Mouse (Mus musculus): ENCODE results near the gene Hnrnpf. TPM values are rescaled to one million over a fixed set of nuclear protein-coding genes. Genes with fewer than 3 reads are reported as not detected.
"Not testable (repeated sequence)": the region's sequence is repeated elsewhere in the genome, so short reads cannot be mapped to it uniquely, and the experiment has no call there.

Gene Hnrnpf
- polyA plus RNA-seq, 1 experiment from 2014 or later = 723 TPM

DNA sequence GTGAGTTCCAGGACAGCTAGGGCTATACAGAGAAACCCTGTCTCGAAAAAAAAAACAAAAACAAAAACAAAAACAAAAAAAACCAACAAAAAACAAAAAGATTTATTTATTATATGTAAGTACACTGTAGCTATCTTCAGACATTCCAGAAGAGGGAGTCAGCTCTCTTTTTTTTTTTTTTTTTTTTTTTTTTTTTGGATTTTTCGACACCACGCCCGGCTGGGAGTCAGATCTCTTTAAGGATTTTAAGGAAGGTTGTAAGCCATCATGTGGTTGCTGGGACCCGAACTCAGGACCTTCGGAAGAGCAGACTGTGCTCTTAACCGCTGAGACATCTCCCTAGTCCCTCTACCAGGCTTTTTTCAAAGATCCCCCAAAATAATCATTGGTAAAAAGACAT, 26.7 kb upstream of the Hnrnpf start:
- H3K27ac ChIP-seq (ENCODE audit: low read depth, low read length); H3K36me3 ChIP-seq (ENCODE audit: control insufficient read depth, insufficient read depth, low read length); H3K4me2 ChIP-seq; DNase-seq (ENCODE audit: low spot score, missing footprints); ATAC-seq (ENCODE audit: low FRiP score); H3K9ac ChIP-seq (ENCODE audit: low read length); H3K4me3 ChIP-seq (ENCODE audit: low read depth, low read length); H3K4me1 ChIP-seq (ENCODE audit: control insufficient read depth, insufficient read depth, low read length); H3K9me3 ChIP-seq (ENCODE audit: control insufficient read depth, low read length); H3K27me3 ChIP-seq (ENCODE audit: control insufficient read depth, insufficient read depth, low read length): not testable (repeated sequence)
- WGBS = 91% methylated on average over 7 of the region's 7 CpGs

DNA sequence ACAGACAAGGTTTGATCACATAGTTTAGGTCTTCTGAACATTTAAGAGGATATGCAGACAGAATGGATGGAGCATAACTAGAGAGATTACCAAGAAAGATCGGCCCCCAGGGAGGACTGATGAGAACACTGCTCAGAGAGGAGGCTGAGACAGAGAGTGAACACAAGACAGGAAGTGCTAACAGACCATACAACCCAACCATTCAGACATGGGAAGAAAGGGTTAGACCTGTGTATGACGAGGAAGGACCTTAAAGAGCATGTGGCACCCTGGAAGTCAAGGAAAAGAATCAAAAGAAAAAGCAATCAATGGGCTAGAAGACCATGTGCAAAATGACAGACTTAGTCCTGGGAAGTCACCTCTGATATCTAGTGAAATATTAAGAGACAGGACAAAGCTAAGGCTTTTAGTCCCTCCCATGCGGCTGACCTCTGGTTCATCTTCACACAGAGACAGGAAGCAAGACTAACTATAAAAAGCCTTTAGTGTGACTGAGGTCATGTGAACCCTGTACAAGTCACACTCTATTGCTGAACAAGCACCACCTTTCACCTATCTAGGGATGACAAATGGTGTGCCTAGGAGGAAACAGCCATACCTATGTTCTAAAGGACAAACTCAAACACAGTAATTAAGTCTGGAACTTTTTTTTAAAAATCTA, 25.4 kb upstream of the Hnrnpf start:
- WGBS = 83% methylated on average over 3 of the region's 3 CpGs
- no peak for ATAC-seq (ENCODE audit: low FRiP score)
- H3K4me3 ChIP-seq (ENCODE audit: low read depth, low read length) = no peak overlapping the region

GRCm38 (mm10) chr6:117878700-117879407, 21.3 kb upstream of the Hnrnpf start:
- Histone ChIP-seq H3K27ac (ENCODE audit: low read depth, low read length) (peak overlapping the region; percentile 96), H3K4me2 (peak overlapping the region; percentile 61), H3K4me1 (ENCODE audit: control insufficient read depth, insufficient read depth, low read length) (peaks cover 7% of the 10 kb centered on the region; the same call in 1 of the 2 replicates), H3K9me3 (ENCODE audit: control insufficient read depth, low read length) (no peaks in the 10 kb centered on the region), H3K9ac (ENCODE audit: low read length) (peak overlapping the region; percentile 85), H3K4me3 (ENCODE audit: low read depth, low read length) (peak overlapping the region; percentile 41), H3K36me3 (ENCODE audit: control insufficient read depth, insufficient read depth, low read length) (no peaks in the 10 kb centered on the region), H3K27me3 (ENCODE audit: control insufficient read depth, insufficient read depth, low read length) (no peaks in the 10 kb centered on the region)
- 12% methylated on average over 26 of the region's 26 CpGs for WGBS
- ATAC-seq (ENCODE audit: low FRiP score) (peak; percentile 86; the same call in 1 of the 2 replicates), DNase-seq (ENCODE audit: low spot score, missing footprints) (no peak)

More for the DNA sequence above, 25.4 kb upstream of the Hnrnpf start:
- H3K9me3 ChIP-seq (ENCODE audit: control insufficient read depth, low read length) = no peaks in the 10 kb centered on the region
- H3K27me3 ChIP-seq (ENCODE audit: control insufficient read depth, insufficient read depth, low read length) = no peaks in the 10 kb centered on the region
- no peak overlapping the region for H3K4me2 ChIP-seq
- no peak for DNase-seq (ENCODE audit: low spot score, missing footprints)
- H3K4me1 ChIP-seq (ENCODE audit: control insufficient read depth, insufficient read depth, low read length) = peaks cover 2% of the 10 kb centered on the region; the same call in 1 of the 2 replicates
- no peaks in the 10 kb centered on the region for H3K36me3 ChIP-seq (ENCODE audit: control insufficient read depth, insufficient read depth, low read length)
- H3K9ac ChIP-seq (ENCODE audit: low read length) = no peak overlapping the region
- no peak overlapping the region for H3K27ac ChIP-seq (ENCODE audit: low read depth, low read length)

GRCm38 (mm10) chr6:117879408-117880115, 20.6 kb upstream of the Hnrnpf start:
- H3K4me2 ChIP-seq = peak overlapping the region; percentile 61
- peaks cover 7% of the 10 kb centered on the region; the same call in 1 of the 2 replicates for H3K4me1 ChIP-seq (ENCODE audit: control insufficient read depth, insufficient read depth, low read length)
- under 1% methylated on average over 67 of the region's 67 CpGs for WGBS
- no peaks in the 10 kb centered on the region for H3K36me3 ChIP-seq (ENCODE audit: control insufficient read depth, insufficient read depth, low read length)
- H3K9ac ChIP-seq (ENCODE audit: low read length) = peak overlapping the region; percentile 85
- peak overlapping the region; percentile 41 for H3K4me3 ChIP-seq (ENCODE audit: low read depth, low read length)
- H3K27ac ChIP-seq (ENCODE audit: low read depth, low read length) = peak overlapping the region; percentile 96
- peak; percentile 100 for DNase-seq (ENCODE audit: low spot score, missing footprints)
- peak; percentile 95 for ATAC-seq (ENCODE audit: low FRiP score)
- no peaks in the 10 kb centered on the region for H3K9me3 ChIP-seq (ENCODE audit: control insufficient read depth, low read length)
- H3K27me3 ChIP-seq (ENCODE audit: control insufficient read depth, insufficient read depth, low read length) = no peaks in the 10 kb centered on the region

DNA sequence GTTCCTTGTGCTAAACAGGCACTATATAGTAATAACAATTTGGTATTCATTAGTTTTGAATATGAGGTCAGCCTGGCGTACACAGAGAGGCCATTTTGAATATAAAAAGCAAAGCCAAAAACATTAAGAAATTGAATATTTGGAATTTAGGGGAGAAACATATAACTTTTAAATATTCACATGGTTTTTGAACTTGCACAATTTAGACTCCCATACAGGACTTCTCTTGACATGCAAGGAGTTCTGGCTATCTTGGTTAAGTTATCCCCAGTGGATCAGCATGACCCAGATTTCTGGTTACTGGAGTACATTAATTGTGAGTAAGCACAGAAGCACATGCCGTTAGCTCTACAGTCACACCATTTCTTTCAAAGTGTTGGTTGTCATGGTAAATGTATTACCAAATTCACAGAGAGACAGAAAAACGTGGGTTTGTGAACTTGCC, 19.7 kb upstream of the Hnrnpf start:
- H3K4me1 ChIP-seq (ENCODE audit: control insufficient read depth, insufficient read depth, low read length) = peaks cover 7% of the 10 kb centered on the region; the same call in 1 of the 2 replicates
- 61% methylated on average over 3 of the region's 3 CpGs for WGBS
- DNase-seq (ENCODE audit: low spot score, missing footprints) = peak; percentile 85
- no peak for ATAC-seq (ENCODE audit: low FRiP score)
- H3K9me3 ChIP-seq (ENCODE audit: control insufficient read depth, low read length) = no peaks in the 10 kb centered on the region
- H3K27me3 ChIP-seq (ENCODE audit: control insufficient read depth, insufficient read depth, low read length) = no peaks in the 10 kb centered on the region
- peak overlapping the region; percentile 96; the same call in 1 of the 2 replicates for H3K27ac ChIP-seq (ENCODE audit: low read depth, low read length)
- peak overlapping the region; percentile 85; the same call in 1 of the 2 replicates for H3K9ac ChIP-seq (ENCODE audit: low read length)
- peak overlapping the region; percentile 41; the same call in 1 of the 2 replicates for H3K4me3 ChIP-seq (ENCODE audit: low read depth, low read length)
- no peaks in the 10 kb centered on the region for H3K36me3 ChIP-seq (ENCODE audit: control insufficient read depth, insufficient read depth, low read length)
- H3K4me2 ChIP-seq = peak overlapping the region; percentile 61

DNA sequence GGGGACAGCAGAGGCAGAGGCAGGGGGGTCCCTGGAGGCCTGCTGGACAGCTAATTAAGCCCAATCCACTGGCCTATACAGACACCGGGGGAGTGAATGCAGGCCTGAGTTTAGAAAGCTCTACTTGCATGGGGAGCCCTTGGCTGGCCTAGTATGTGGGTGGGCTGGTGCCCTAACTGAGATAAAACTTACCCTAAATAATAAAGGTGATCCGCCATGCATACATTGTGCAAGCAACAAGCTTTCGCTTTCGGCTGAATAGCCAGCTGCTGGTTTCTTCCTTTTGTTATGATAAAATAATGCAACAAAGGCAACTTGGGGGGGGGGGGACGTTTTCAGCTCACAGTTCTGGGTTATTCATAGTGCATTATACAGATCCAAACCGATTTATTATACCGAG, 18.9 kb upstream of the Hnrnpf start:
- Histone ChIP-seq H3K27ac (ENCODE audit: low read depth, low read length) (no peak overlapping the region; the same call in 1 of the 2 replicates), H3K4me1 (ENCODE audit: control insufficient read depth, insufficient read depth, low read length) (peaks cover 7% of the 10 kb centered on the region; the same call in 1 of the 2 replicates), H3K27me3 (ENCODE audit: control insufficient read depth, insufficient read depth, low read length) (no peaks in the 10 kb centered on the region), H3K9ac (ENCODE audit: low read length) (0 out of 2 replicates have a peak overlapping the region, but pooled peaks have one; percentile 14), H3K4me2 (no peak overlapping the region), H3K9me3 (ENCODE audit: control insufficient read depth, low read length) (no peaks in the 10 kb centered on the region), H3K4me3 (ENCODE audit: low read depth, low read length) (no peak overlapping the region), H3K36me3 (ENCODE audit: control insufficient read depth, insufficient read depth, low read length) (no peaks in the 10 kb centered on the region)
- no peak for ATAC-seq (ENCODE audit: low FRiP score)
- WGBS = 30% methylated on average over 7 of the region's 7 CpGs
- peak; percentile 86 for DNase-seq (ENCODE audit: low spot score, missing footprints)

GRCm38 (mm10) chr6:117881997-117882396, 18.1 kb upstream of the Hnrnpf start:
- H3K4me3 ChIP-seq (ENCODE audit: low read depth, low read length) = no peak overlapping the region
- ATAC-seq (ENCODE audit: low FRiP score) (no peak), DNase-seq (ENCODE audit: low spot score, missing footprints) (no peak)
- H3K36me3 ChIP-seq (ENCODE audit: control insufficient read depth, insufficient read depth, low read length) = no peaks in the 10 kb centered on the region
- no peak overlapping the region for H3K4me2 ChIP-seq
- no peak overlapping the region for H3K9ac ChIP-seq (ENCODE audit: low read length)
- H3K4me1 ChIP-seq (ENCODE audit: control insufficient read depth, insufficient read depth, low read length) = peaks cover 7% of the 10 kb centered on the region; the same call in 1 of the 2 replicates
- 71% methylated on average over 7 of the region's 7 CpGs for WGBS
- H3K9me3 ChIP-seq (ENCODE audit: control insufficient read depth, low read length) = no peaks in the 10 kb centered on the region
- H3K27me3 ChIP-seq (ENCODE audit: control insufficient read depth, insufficient read depth, low read length) = no peaks in the 10 kb centered on the region
- no peak overlapping the region for H3K27ac ChIP-seq (ENCODE audit: low read depth, low read length)

DNA sequence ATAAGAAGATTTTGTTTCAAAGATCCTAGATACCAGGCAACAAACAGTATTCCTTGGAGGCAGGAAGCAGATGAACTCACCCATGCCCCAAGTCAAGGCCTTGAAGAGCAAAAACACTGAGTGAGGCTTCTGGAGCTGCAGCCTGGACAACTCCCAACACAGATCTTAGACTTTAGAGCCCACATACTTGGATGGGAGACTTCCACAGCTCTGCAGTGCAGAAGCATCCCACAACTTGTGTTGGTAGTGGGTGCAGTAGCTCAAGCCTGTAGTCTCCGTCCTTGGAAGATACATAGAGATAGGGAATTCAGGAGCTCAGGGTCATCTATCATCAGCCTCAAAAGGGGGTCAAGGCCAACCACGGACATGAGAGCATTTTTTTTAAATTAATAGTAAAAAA, 14.2 kb upstream of the Hnrnpf start:
- H3K27me3 ChIP-seq (ENCODE audit: control insufficient read depth, insufficient read depth, low read length) = no peaks in the 10 kb centered on the region
- no peaks in the 10 kb centered on the region for H3K9me3 ChIP-seq (ENCODE audit: control insufficient read depth, low read length)
- no peak overlapping the region for H3K9ac ChIP-seq (ENCODE audit: low read length)
- WGBS = 88% methylated on average over 2 of the region's 2 CpGs
- no peaks in the 10 kb centered on the region; the same call in 1 of the 2 replicates for H3K4me1 ChIP-seq (ENCODE audit: control insufficient read depth, insufficient read depth, low read length)
- H3K36me3 ChIP-seq (ENCODE audit: control insufficient read depth, insufficient read depth, low read length) = no peaks in the 10 kb centered on the region
- H3K4me3 ChIP-seq (ENCODE audit: low read depth, low read length) = no peak overlapping the region
- DNase-seq (ENCODE audit: low spot score, missing footprints) = no peak
- no peak for ATAC-seq (ENCODE audit: low FRiP score)
- no peak overlapping the region for H3K27ac ChIP-seq (ENCODE audit: low read depth, low read length)
- no peak overlapping the region for H3K4me2 ChIP-seq
